Mouse (Mus musculus): ENCODE results near the gene Fjx1.
A peak's percentile ranks its signal among the peaks of the same experiment; 100 is the strongest.

Fjx1 gene

DNA sequence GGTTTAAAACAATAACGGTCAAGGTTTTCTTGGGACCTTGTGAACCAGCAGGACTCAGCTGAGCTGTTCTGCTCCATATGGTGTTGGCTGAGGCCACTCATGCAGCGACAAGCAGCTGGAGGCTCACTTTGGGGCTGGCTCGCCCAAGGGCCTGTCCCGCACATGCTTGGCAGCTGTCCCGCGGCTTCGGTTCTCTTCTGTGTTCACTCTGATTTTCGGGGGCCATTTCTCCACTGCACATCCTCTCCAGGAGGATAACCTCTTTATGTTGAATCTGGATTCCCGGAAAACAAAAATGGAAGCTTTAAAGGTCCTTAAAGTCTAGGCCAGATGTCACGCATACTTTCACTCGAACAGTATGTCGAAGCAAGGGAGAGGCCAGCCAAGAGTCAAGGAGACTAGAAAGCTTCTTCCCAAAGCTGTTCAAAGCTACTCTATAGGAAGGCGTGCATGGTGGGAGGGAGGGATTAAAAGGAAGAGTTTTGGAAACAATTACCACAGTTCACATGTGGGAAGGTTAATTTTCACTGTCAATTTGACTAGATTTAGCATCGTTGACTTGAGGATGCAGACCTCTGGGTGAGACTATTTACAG is 36.1 kb downstream of the Fjx1 start:
- DNase-seq = no peak

DNA sequence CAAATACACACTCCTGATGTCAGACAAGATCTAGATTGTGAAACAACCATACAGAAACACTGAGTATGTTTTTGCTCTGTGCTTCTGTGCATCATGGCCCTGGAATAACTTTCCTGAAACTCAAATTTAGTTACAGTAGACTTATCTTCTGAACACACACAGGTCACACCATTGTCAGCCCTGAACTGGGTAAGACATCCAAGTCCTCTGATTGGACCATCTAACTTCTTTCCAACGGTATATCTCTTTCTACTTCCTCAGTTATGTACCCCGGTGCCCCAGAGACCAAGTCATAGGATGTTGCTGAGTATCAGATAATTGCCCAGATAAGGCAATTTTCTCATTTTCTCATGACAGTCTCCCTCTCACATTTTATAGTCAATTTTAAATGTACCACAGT is 39.6 kb downstream of the Fjx1 start:
- DNase-seq = no peak

DNA sequence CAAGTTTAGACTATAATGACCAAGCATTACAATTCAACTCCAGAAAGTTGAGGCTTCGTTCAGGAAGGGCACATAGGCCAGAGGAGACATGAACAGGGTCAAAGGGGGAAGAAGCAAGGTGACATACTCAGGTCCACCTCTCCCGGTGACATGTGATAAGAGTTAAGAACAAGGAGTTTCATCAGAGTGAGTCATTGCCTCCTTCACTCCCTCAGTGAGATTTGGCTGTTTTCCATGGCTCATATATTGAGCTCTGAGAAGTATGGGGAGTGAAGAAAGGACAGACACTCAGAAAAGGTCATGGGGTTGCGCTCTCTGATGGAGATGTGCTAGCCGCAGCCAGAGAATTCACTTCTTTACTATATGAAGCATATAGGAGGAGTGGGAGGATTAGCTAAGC is 41.7 kb downstream of the Fjx1 start:
- DNase-seq = no peak

DNA sequence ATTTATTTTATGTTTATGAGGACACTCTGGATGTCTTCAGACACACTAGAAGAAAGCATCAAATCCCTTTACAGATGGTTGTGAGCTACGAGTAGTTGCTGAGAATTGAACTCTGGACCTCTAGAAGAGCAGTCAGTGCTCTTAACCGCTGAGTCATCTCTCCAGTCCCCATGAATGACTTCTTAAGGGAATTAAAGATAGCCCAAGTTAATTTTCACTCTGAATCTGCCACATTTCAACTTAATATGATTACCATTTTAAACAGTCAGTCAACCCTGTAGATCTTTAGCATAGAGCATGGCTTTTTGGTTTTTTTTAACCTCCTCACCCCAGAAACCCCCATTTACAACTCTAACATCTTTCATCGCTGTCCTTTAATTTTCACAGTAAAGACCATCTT is 42.6 kb downstream of the Fjx1 start:
- DNase-seq = no peak

DNA sequence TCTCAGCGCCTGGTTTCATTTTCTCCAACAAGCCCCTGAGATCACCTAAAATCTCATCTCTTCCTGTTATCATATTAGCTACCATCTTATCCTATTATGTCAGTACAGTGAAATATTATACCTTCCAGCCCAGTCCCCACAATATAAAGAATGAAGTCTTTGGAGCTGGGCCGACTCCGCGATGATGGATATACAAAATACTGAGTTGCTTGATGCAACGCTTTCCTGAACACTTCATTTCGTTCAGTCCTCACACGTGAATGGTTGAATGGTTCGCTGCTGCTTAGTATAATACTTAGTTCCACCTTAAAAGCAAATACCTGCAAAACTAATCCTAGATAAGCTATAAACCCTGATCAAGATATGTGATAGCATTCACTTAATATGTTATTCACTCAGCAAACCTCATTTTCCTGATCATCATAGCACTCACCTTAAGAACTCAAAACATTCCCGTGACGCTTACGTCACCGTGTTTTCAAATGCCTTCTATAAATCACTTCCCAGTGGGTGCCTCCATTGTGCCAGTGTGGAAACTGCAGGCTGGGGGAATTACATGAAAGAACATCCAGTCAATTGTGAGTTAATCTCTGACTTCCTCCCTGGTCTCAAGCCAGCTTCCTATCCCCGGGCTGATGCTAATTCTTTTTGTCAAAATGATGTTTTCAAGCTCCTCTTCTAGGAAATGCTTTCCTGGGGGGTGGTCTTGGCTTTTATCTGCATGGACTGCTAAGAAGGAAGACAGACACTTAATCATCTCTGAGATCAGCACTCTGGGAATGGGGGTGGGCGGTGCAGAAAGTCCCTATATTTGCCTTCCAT is 44.7 kb downstream of the Fjx1 start, which contains the start of gene Trim44:
Gene Trim44, minus strand, starts transcription at position 466 of the 822 bp plus-strand sequence.
- DNase-seq = no peak

DNA sequence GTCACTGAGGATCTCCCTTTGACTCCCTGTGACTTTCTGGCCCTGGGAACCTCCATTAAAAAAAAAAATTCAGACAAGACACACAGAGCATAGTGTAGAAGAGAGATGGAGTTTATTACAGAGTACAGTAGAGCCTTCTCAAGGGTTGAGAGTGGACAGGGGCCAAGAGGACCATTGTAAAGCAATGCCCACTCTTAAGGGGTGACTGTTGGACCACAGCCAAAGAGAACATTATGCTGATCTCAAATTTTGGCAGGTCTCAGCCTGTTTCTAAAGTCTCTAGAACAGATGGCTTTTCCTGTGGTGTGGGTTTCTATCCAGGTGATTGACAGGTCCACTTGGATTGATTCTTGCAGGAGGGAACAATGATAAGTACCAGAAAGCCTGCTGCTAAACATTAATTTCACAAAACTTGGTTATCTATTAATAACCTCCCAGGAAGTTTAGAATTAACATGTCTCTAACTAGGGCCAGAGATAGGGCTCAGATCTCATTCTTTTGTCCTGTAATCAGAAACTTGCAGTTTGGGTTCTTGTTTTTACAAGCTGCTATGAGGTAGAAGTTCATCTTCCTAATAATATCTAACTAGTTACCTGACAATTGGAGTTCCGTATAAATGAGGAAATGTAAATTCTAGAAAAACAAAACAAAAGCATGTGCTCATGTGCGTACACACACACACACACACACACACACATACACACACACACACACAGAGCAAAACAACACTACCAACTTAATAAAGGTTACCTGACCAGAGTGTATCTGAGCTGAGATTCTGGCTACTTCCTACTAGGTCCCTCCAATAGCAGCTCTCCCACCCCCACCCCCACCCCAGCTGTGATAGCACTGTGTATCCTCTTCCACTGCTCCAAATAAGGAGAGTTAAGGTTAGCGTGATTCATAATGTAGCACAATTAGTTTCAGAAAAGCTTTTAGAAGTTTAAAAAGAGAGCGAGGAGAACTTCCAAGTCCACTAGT is 45.7 kb downstream of the Fjx1 start:
- no peak for DNase-seq

DNA sequence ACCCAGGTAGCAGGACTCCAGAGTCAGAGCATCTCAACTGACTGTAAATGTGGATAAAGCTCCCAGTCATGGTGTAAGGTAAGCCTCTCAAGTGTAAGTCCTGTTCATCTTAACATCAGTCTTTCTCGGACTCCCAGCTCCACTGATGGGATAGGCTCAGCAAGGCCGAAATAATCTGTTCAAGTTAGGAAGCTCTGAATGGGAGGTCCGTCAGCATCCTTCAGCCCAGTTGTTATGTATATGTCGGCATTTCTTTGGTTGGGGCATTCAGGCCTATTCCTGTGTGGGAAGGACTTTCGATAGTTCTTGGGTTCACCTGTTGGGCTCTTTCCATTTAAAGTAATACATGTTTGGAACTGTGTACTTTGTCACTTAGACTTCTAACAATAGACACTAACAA is 48.3 kb downstream of the Fjx1 start:
- DNase-seq = no peak

DNA sequence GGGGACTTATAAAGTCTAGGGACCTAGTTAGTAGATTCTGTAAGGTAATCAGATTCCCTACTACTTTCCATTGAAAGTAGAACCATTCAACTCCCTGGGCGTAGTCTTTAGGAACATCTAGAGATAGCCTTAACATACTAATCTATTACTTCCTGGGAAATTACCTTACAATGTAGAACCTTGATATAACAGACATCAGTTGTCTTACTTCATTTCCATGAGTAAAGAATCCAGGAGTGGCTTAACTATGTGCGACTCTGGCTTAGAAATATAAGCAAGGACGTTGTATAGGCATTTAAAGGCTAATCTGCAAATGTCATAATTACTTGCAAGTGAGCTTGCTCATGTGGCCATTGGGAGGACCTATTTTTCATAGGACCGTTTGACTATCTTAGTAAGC is 49.0 kb downstream of the Fjx1 start:
- DNase-seq = no peak

DNA sequence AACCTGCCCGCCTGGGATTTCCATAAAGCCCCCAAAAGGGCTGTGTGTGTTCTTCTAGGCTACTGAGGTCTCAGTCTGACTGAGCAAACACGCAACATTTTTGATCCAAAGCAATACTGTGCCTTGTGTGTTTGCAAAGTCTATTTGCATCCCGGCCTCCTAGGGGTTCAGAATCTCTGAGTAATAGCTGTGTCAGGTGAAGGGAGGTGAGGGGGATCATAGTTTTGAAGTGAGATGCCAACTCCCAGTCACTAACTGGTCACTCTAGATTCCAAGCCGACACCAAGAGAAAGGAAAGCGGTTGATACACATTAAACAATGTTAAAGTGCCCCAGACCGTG is 51.0 kb downstream of the Fjx1 start:
- no peak for DNase-seq

DNA sequence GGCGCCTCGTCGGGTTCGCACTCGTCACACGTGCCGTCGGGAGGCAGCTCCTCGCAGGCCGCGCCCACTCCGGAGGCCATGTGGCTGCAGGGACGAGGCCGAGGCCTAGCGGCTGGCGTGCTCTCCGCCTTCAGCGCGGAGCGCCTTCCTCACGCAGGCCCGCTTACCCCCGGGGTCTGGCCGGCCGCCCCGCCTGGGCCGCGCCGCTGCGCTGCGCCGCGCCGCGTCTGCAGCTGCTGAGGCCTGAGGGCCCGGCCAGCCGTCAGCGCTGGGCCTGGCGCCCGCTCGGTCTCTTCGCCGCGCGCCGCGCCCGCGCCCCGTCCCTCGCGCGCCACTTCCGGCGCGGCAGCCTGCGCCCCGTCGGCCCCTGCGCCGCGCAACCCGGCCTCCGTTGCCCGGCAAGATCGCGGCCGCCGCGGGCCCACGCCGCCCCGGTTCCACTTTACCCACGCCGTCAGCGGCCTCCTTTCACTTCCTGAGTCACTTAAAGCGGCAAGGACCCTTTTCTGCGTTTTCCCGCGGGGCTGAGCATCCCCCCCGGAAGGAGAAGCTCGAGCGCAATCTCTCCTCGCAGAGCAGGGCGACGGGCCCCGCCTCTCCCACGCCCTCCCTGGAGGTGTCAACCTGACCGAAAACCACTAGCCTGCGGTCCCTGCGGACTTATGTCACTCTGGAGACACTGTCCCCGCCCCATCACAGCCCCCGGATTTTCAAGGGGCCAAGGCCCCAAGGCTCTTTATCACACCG is 51.5 kb downstream of the Fjx1 start:
- peak; percentile 86 for DNase-seq

DNA sequence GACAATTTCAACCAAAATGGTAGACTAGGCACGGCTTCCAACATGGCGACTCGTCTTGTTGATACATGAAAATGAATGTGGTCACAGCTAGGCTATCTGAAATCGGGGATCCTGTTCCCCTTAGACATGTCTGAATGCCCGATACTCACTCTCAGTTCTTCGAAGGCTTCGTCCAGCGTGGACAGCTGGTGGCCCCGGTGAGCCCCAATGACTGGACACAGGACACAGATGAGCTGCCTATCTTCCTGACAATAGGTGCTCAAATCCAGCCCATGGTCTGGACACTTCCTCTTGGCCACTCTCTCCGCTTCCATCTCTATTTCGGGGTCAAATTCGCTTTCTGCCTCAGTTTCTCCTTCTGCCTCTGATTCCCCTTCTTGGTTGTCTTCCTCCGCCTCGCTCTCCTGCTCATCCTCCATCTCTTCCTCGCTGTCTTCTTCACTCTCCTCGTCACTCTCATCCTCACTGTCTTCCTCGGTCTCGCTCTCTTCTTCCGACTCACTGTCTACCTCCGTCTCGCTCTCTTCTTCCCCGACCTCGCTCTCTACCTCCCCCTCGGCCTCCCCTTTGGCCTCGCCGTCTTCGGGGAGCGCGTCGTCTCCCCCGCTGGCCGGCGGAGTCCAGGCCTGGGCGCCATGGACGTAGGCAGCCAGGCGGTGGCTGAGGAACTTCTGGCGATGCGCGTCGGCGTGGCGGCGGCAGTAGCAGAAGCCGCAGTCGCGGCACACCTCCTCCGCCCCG is 52.3 kb downstream of the Fjx1 start:
- DNase-seq = no peak

Measured in right cerebral cortex, postnatal 14 days (tissue).